Mouse (Mus musculus): Measurements from ENCODE around the gene Arhgef12.

DNA sequence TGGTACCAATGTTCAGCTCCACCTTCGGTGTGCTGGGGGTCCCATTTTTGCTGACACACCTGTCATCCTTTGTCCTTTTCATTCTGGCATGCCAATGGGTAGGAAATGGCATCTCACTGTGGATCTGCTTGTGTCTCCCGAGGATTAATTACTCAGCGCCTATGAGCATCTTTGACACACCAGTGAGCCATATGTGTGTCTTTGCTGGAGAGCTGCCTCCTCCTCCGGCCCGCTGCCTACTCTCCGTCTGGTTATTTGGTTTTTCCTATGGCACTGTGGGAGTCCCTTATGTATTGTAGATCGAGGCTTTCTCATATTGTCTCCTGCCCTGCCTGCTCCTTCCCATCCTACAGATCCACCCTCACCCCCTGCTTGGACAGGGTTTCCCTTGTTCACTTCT, 189.1 kb downstream of the Arhgef12 start:
- TF ChIP-seq CTCF (IDR thresholded peaks at IDR 0.05; ENCODE audit: extremely low read depth, insufficient read length, insufficient replicate concordance, low read depth, low read length): no peak
- no peak for TF ChIP-seq POLR2A (IDR thresholded peaks at IDR 0.05; ENCODE audit: low read depth, low read length)
